Mouse (Mus musculus): ENCODE results near the gene Pdzph1.

The Pdzph1 gene

GRCm38 (mm10) chr17:58991275-58991674, at the start of gene Pdzph1:
Gene Pdzph1, minus strand, starts transcription at chr17:58991375.
- DNase-seq (ENCODE audit: extremely low read depth, low read depth, low spot score), result no peak

- no peak for DNase-seq (ENCODE audit: extremely low read depth, low read depth, low spot score)
Measured at GRCm38 (mm10) chr17:59039754-59040153, 48.6 kb upstream of the Pdzph1 start.

GRCm38 (mm10) chr17:59033445-59033844, 42.3 kb upstream of the Pdzph1 start:
- no peak for DNase-seq (ENCODE audit: extremely low read depth, low read depth, low spot score)

DNA sequence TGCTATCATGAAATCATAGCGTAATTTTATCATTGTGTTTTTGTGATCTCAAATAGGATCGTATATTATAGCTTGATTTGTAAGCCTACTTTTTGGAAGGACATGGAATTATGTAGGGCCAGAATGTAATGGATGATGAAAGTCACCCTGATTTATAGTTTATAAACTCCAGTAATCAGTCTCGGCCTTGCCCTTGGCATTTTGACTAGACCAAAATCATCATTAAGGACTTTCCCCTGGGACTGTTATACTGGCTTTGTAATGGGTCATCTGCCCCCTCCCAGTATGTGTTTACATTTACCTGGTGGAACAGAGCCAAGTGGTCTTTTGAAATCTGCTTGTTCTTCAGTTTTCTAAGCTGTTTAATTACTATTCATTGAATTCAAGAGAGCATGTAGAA, 35.2 kb upstream of the Pdzph1 start:
- no peak for DNase-seq (ENCODE audit: extremely low read depth, low read depth, low spot score)

DNA sequence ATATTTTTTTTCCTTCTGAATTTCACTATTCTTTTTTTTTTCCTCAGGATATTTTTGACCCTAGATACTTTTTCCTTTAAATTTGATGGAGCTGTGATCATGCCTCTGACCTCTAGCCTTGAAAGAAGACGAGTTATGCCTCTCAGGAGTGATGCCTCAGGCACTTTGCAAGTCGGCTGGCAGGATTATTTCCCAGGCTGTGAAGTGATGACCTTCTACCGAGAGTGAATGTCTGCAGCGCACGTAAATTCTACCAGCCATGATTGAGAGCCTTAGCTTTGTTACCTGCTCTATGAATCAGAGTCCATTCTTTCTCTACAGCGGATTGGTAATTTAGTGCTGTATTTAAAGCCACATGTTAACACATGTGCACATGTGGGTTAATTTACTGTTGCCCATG, 33.3 kb upstream of the Pdzph1 start:
- DNase-seq (ENCODE audit: extremely low read depth, low read depth, low spot score), result no peak

DNA sequence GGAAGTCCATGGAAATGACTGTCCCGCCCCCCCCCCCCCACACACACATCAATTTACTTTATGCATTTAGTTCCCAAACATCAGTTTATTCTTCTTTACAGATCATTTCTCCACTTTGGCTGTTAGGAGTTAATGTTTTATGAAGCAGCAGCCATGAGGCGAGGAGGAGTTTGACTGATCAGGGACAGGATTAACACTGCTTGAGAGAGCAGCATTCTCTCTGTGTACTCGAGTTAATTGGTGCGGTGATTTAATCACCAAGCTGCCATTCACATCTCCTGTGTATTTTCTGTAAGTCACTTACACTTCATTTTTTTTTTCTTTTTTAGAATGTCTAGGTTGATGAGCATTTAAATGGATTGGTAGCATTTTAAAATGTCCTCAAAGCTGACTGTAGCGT, 32.8 kb upstream of the Pdzph1 start:
- no peak for DNase-seq (ENCODE audit: extremely low read depth, low read depth, low spot score)

DNA sequence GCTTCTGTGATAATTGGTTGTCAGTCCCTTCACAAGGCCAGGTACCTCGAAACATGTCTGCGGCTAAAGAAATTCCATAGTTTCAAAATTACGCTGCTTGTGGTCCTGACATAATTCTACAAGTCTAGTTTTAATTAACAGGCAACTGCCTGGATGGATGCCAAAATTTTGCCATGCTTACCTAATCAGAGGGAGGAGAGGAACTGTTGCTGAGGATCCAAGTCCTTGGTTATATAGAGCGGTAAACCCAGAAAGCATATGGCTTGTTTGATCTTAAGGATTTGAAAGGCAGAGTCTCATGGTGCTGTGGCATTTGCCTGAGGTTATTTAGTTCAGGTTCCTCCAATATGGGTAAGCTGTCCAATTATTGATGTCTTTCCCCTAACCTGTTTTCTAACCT, 27.5 kb upstream of the Pdzph1 start:
- no peak for DNase-seq (ENCODE audit: extremely low read depth, low read depth, low spot score)

DNA sequence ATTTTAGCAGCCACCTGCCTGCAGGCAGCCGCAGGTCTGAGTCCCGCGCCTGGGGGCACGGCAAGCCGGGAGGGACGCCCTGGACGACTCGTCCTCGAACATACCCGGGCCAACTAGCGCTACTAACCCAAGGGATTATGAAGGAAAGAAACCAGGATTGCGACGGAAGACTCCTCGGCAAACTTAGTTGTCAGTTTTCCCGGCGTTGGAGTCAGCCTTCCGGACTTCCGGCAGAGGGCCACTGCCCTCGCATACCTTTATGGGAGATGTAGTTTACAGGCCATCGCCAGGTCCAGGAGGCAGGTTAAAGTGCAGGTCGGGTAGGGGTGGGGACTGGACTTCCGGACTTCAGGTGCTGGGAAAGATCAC, 21.9 kb upstream of the Pdzph1 start, which contains the start of gene Nudt12:
TSS of gene Nudt12 (minus strand) at position 282 of the 369 bp plus-strand sequence.
- DNase-seq (ENCODE audit: extremely low read depth, low read depth, low spot score), result no peak

- DNase-seq (ENCODE audit: extremely low read depth, low read depth, low spot score), result peak; percentile 80
Measured at GRCm38 (mm10) chr17:59012421-59013090, 21.4 kb upstream of the Pdzph1 start.

- DNase-seq (ENCODE audit: extremely low read depth, low read depth, low spot score), result peak; percentile 73
Measured at GRCm38 (mm10) chr17:59011546-59012307, 20.6 kb upstream of the Pdzph1 start.

DNA sequence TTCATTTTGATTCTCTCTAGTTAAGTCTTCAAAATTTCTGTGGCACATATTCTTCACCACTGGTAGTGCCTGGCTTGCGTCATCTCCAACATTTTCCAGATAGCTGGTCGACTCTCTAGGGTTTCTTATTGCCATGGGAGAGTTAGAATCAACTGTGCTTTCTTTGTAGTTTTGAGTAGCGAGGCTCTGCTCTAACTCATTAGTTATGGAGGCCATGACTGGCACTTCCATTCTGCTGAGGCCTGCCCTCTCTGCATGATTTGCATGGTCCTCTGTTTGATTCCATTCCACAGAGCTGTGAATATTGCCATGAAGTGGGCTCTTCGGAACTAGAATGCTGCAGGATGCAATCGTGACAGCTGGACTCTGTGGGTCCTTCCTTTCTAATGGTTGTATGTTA, 17.9 kb downstream of the Pdzph1 start:
- no peak for DNase-seq (ENCODE audit: extremely low read depth, low read depth, low spot score)

- no peak for DNase-seq (ENCODE audit: extremely low read depth, low read depth, low spot score)
Measured at GRCm38 (mm10) chr17:58959905-58960304, 31.3 kb downstream of the Pdzph1 start.

- no peak for DNase-seq (ENCODE audit: extremely low read depth, low read depth, low spot score)
Measured at GRCm38 (mm10) chr17:58957055-58957454, 34.1 kb downstream of the Pdzph1 start.

DNA sequence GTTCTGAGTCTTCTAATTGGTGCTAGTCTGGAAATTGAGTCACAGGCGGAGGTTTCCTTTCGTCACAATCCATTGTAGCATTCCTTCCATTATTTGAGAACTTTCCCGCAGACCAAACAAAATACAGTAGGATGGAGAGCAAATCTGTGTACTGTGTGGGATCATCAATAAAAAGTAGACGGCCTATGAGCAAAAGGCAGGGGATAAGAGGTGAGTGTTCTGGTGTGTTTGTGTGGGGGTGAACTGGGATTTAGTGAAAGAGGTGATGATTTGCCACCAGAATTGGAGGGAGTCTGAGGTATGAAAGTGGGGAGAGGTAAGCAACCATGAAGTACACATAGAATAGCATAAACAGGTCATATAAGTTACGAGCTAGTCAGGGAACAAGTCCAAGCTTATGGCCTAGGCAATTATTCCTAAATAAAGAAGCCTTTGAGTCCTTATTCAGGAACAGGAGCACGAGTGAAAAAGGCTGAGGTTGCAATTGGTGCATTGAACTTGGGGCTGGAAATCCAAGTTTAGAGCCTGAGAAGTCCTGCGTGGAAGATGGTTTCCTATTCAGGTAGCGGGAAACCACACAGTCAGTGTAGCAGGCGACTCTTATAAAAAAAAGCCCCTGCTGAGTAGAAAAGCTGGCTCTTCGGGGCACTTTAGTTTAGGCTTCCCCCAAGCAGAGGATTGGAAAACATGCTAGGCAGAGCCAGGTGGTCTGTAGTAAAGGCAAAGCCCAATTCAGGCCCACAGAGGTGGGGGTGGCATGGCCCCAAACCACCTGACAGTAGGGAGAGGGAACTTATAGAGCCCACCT, 48.0 kb downstream of the Pdzph1 start:
- no peak for DNase-seq (ENCODE audit: extremely low read depth, low read depth, low spot score)

DNA sequence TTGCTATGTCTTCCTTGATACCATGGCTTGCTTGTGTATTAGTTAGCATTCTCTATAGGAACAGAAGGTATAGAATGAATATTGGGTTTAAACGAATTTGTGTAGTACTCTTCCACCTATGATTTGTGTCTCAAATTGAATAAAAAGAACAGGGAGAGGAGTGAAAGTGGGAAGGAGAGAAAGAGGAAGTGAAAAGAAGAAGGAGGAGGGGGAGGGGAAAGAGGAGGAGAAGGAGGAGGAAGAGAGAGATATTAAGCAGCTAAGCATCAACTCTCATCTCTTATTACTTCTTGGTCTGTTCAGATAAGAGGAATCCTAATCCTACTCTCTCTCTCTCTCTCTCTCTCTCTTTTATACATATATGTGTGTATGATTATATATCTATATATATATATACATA, 52.6 kb downstream of the Pdzph1 start:
- DNase-seq (ENCODE audit: extremely low read depth, low read depth, low spot score), result no peak

- no peak for DNase-seq (ENCODE audit: extremely low read depth, low read depth, low spot score)
Measured at GRCm38 (mm10) chr17:58937533-58937932, 53.6 kb downstream of the Pdzph1 start.

DNA sequence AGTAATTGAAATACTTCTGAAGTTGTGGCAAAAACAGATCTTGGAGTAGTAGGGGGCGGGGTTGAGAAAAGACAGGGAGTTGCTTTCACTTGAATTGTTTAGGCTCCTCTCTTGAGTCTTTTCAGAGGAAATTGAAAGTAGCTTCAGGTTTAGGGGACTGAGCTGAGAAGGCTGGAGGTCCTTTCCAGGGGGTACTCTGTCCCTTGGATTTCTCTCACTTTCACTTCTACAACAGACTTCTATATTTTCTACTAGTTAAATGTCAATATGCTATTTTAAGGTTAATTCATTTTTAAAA, 58.2 kb downstream of the Pdzph1 start:
- DNase-seq (ENCODE audit: extremely low read depth, low read depth, low spot score), result no peak

DNA sequence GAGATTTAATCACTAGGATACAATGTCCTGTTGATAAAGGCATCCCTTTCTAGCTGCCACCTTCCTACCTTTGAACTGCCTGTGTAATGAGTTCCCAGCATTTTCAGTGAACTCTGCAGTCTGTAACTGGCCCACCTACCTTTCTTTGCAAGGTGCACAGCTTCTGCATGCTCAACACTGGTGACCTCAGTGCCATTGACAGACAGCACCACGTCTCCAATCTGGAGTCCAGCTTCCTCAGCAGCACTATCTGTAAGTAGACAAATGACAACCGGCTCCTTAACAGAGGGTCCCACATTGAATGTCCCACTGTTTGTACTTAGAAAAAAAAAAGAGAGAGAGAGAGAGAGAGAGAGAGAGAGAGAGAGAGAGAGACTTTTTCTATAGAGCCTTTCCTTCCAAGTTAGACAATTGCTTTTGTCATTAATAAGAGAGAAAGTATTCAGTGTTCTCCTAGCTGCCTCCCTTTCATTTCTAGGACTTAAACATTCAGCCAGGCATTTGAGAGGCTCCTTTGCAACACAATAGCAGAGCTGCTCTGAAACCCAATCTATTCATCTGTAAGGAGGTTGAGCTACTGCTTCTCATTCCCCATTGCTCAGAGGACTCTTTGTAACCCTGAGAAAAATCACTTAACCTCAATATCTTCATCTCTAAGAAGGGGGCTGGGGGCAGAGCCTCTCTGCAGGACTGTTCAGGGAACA, 58.7 kb downstream of the Pdzph1 start:
- no peak for DNase-seq (ENCODE audit: extremely low read depth, low read depth, low spot score)

DNA sequence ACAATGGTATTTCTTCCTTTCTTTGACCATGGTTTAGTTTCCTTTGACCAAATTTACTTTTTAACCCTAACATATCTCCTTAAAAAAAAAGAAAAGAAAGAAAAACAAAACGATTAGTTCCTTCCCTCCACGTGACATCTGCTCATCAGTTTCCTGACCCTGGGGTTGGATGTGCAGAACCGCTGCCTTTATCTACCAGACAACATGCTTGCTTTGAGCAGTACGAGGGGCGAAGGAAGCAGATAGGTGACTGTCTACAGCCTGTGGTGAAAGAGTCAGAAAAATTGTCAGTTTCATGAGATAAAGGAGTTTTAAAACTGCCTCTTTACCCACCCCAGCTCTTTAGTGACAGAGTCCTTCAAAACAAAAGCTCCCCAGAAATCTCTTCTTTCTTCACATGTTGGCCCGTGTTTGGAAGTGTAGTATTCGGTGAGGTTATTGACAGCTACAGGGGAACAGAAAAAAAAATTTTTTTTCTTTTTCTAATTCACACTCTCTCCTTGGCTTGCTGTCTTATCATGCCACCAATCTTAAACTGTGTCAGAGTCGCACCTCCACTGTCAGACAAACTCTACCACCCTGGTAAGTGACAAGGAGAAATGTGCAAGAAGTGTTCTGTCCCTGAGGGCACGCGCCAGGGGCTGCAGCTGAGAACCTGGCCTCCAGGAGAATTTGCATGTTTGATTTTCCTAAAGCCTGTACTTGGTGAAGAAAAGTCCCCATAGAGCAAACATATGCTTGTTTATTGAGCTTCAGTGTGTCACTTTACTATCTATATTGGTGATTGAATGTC, 66.2 kb downstream of the Pdzph1 start:
- no peak for DNase-seq (ENCODE audit: extremely low read depth, low read depth, low spot score)

DNA sequence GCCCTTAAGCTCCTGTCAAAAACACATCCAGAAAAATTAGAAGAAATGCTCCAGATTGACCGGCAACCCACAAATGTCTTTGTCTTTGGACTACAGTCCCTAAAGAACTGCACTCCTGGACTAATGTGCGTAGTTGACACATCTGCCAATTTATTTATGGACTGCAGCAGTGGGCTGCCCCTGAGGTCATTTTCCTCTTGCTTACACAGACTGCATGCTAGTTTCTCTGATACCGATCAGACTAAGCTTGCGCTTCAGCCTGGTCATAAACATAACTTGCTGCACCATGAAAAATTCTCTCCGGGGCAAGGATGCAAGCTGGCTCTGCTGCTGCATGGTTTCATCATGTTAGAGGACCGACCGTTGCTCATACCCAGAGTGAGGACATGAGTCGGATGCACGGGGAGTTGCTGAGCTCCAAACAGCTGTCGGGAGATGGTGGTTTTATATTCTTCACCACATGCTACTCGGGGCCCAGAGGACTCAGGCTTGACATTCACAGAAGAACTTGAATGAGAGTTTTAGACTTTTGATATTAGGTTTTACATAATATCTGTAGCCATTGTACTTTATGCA, 67.2 kb downstream of the Pdzph1 start:
- no peak for DNase-seq (ENCODE audit: extremely low read depth, low read depth, low spot score)
